Mouse (Mus musculus) left cerebral cortex, adult 2 months (tissue): Measurements from ENCODE around the gene Gipc2. TPM values are rescaled to one million over a fixed set of nuclear protein-coding genes. Genes with fewer than 3 reads are reported as not detected.

Experiments used
- DNase-seq, 2 experiments: peaks; one replicate each; pipeline ENCODE4 v3.0.0; 2021 to 2022; ENCODE audit warnings: low spot score in 2 of 2, mixed read lengths in 1 of 2; ENCODE audit errors: extremely low spot score in 1 of 2
- H3K27ac ChIP-seq: fragments of 200-600 bp; 2 replicates; pipeline ENCODE4 v1.8.1; 2022
- H3K4me3 ChIP-seq: fragments of 200-600 bp; 2 replicates; pipeline ENCODE4 v1.8.1; 2022
- CTCF ChIP-seq: fragments of 200-600 bp; IDR thresholded peaks from 2 replicates; pipeline ENCODE4 v1.8.1; 2022; ENCODE audit warnings: antibody characterized with exemption, mild to moderate bottlenecking, moderate library complexity
- intact Hi-C: fragments of 180-260 bp; cut with DNase I; formaldehyde crosslinking; loops from one replicate; pipeline ENCODE4 v1.15.1; 2025
- total RNA-seq, 2 experiments: library from RNA; stranded (reverse); gene quantifications; 2 replicates each; pipeline ENCODE4 v1.2.3; 2021

Gipc2 gene
- total RNA-seq, 2 experiments from 2014 or later, result 2.8 to 3.2 TPM

DNA sequence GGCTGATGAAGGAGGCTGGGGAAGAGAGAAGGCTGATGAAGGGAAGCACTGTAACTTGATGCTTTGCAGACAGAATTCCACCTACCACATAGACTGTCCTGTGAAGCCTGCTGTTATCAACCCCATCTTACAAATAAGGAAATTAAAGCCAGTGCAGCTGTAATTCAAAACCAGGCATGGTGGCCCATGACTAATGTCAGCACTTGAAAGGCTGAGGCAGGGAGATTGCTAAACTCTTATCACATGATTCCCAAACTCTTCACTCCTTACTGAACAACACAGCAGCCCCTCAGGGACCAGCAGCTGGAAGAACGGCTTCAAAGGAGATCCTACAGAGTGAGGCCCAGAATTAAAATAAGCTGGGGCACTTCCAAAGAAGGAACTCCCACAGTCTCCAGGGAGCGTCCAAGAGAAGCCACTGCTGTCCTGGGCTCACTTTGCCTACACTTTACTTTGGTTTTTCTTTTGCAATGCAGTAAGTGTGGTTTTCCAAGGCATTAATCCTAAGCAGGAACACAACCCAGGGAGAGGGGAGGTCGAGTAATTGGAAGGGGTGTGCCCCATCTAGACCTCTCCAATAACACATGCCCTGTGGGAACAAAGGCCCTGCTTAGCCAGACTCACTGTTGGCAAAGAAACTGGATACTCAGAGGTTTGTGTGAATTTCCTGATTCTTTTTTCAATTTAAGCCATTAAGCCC is 57.3 kb downstream of the Gipc2 start:
- H3K27ac ChIP-seq, result no peak overlapping the region
- intact Hi-C loops, result no loop called here

DNA sequence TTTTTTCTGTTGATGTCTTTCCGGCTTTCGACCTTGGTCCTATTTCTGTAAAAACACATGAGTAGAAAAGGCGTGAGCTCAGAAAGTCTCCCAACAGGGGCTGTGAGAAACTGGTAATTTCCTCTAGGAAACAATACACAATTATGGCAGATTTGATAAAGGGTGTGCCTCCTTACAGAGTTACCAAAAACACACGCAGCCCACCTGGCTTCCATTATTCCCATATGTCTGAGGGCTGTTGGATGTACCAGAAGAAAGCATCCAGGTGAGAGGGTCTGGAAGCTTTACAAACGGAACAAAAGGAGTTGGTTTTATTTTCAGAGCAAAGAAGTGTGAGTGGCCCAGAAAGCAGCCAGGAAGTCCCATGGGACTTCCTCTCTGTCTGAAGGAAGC is 58.0 kb downstream of the Gipc2 start:
- H3K27ac ChIP-seq, result no peak overlapping the region
- TF ChIP-seq CTCF, result no peak
- no peak for DNase-seq
- no peak overlapping the region for H3K4me3 ChIP-seq
- intact Hi-C loops, result no loop called here

More for the DNA sequence above, 57.3 kb downstream of the Gipc2 start:
- no peak for TF ChIP-seq CTCF
- DNase-seq, result no peak
- H3K4me3 ChIP-seq, result no peak overlapping the region

- intact Hi-C loops, result loop anchor here (2.0 kb wide), 1 partner anchor 85 kb away; no protein-coding TSS in a partner anchor
- peak overlapping the region; percentile 44 for H3K4me3 ChIP-seq
- TF ChIP-seq CTCF, result no peak
- H3K27ac ChIP-seq, result peak overlapping the region; percentile 83; the same call in 1 of the 2 replicates
- no peak for DNase-seq
Observed at GRCm38 (mm10) chr3:152107149-152108002, 58.7 kb downstream of the Gipc2 start.

GRCm38 (mm10) chr3:152106225-152107148 is 59.5 kb downstream of the Gipc2 start:
- peak overlapping the region; percentile 83 for H3K27ac ChIP-seq
- intact Hi-C loops, result loop anchor here (2.0 kb wide), 1 partner anchor 86 kb away; no protein-coding TSS in a partner anchor
- DNase-seq, result peak; percentile 62 to 71
- H3K4me3 ChIP-seq, result peak overlapping the region; percentile 44
- TF ChIP-seq CTCF, result no peak

DNA sequence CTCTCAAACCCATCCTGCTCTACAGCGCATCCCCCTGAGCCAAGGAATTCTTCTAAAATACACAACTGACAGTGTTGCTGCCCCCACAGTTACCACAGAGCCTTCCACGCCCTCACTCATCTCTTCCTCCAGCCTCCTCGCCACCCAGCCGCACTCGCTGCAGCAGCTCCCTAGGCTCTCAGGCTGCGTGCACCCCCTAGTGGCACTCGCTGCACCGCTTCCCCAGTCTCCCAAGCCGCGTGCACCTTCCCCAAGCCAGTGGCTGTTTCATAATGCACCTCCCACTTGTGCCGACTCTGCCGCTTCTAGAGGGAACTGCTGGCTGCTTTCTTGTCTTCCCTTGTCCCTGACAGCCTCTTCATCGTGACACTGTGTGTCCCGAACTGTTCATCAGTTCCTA is 60.7 kb downstream of the Gipc2 start:
- peak; percentile 82 for TF ChIP-seq CTCF
- intact Hi-C loops, result no loop called here
- Histone ChIP-seq H3K27ac (peak overlapping the region; percentile 83), H3K4me3 (peak overlapping the region; percentile 13; the same call in 1 of the 2 replicates)
- peak; percentile 80 to 82 for DNase-seq

GRCm38 (mm10) chr3:152103381-152103780 is 62.6 kb downstream of the Gipc2 start:
- intact Hi-C loops, result no loop called here
- Histone ChIP-seq H3K27ac (no peak overlapping the region), H3K4me3 (no peak overlapping the region)
- no peak for DNase-seq
- TF ChIP-seq CTCF, result no peak

DNA sequence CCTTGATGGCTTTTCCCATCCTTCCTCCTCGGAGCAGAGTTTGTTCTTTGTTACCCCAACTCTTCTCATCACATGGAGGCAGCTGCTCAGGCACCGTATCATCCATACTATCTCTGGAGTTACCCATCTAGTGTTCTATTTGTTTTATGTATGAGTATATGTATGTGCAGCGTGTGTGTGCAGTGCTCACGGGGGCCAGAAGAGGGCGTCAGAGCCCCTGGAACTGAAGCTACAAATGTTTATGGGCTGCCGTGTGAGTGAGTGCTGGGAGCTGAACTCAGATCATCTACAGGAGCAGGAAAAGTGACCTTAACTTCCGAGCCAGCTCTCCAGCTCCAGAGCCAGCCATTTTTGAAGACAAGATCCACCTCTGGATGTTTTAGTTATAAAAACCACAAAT is 64.6 kb downstream of the Gipc2 start:
- TF ChIP-seq CTCF, result no peak; the same call in 1 of the 2 replicates
- no peak for DNase-seq
- Histone ChIP-seq H3K4me3 (no peak overlapping the region), H3K27ac (no peak overlapping the region)
- intact Hi-C loops, result no loop called here

DNA sequence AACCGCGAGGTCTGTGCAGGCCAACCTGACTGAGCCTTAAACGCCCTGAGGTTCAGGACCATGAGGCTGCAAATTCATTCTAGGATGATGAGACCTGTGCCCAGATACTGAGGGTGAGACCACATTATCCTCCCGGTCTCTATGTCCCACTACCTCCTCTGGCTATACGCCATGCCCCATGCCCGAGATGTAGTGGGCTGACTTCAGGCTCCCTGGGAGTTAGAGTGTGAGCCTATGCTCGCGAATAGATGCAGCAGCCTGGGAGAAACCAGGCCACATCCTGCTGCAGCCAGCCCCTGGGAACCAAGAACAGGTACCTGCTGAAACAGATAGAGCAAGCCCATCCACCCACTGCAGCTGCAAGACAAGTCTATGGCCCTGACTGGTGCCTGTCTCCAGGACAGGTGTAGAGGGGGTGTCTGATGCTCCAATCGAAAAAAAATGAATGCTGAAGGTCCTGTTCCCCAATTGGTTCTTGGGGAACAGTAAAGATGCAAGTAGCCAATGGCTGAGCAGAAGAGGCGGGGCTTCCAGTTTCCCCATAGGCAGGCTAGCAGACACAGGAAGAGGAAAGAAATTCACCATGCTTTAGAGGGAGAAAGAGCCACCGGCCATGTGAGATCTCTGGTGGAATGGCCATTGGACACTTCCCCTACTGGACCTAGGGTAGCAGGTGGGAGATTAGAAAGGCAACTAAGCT is 65.8 kb downstream of the Gipc2 start:
- TF ChIP-seq CTCF, result no peak
- no peak overlapping the region for H3K4me3 ChIP-seq
- intact Hi-C loops, result no loop called here

DNA sequence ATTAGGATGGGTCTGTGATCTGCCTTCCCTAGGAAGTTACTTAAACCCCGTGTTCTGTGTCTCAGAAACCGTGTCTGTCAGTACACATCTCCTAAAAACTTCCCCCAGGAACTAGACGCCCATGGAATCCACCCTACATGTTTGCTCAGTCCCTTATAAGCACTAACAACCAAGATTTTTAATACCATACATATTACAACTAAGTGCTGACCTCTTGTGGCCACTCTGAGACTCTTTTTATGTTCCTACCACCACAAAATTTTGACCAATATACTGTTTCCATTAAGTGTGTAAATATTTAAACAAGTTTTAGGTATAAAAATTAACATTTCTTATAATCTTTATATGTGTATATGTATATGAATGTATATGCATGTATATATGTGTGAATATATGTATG is 71.0 kb downstream of the Gipc2 start:
- DNase-seq, result no peak
- H3K27ac ChIP-seq, result no peak overlapping the region
- peak; percentile 74 for TF ChIP-seq CTCF
- no peak overlapping the region for H3K4me3 ChIP-seq
- intact Hi-C loops, result no loop called here

More for the DNA sequence above, 65.8 kb downstream of the Gipc2 start:
- DNase-seq, result no peak
- no peak overlapping the region for H3K27ac ChIP-seq

- DNase-seq, result no peak
- peak overlapping the region; percentile 39 for H3K4me3 ChIP-seq
- no peak overlapping the region for H3K27ac ChIP-seq
- TF ChIP-seq CTCF, result peak; percentile 18
- intact Hi-C loops, result no loop called here
Observed at GRCm38 (mm10) chr3:152092385-152093057, 73.5 kb downstream of the Gipc2 start.
